Mouse (Mus musculus): Measurements from ENCODE around the gene Gak.

Gene Gak

GRCm38 (mm10) chr5:108599923-108600322 is 29.6 kb downstream of the Gak start:
- no peak for DNase-seq (ENCODE audit: low spot score)

- peak; percentile 66 for DNase-seq (ENCODE audit: low spot score)
Measured at GRCm38 (mm10) chr5:108581361-108581891, 48.1 kb downstream of the Gak start.

- DNase-seq (ENCODE audit: low spot score): no peak
Measured at GRCm38 (mm10) chr5:108573054-108573453, 56.5 kb downstream of the Gak start.

GRCm38 (mm10) chr5:108570991-108571390 is 58.6 kb downstream of the Gak start:
- no peak for DNase-seq (ENCODE audit: low spot score)

- DNase-seq (ENCODE audit: low spot score): no peak
Measured at GRCm38 (mm10) chr5:108567104-108567503, 62.5 kb downstream of the Gak start.

- DNase-seq (ENCODE audit: low spot score): no peak
Measured at GRCm38 (mm10) chr5:108566523-108566922, 63.0 kb downstream of the Gak start.

GRCm38 (mm10) chr5:108565381-108565780 is 64.2 kb downstream of the Gak start:
- no peak for DNase-seq (ENCODE audit: low spot score)

GRCm38 (mm10) chr5:108564346-108564745 is 65.2 kb downstream of the Gak start:
- no peak for DNase-seq (ENCODE audit: low spot score)

- no peak for DNase-seq (ENCODE audit: low spot score)
Measured at GRCm38 (mm10) chr5:108562483-108562882, 67.1 kb downstream of the Gak start.

- DNase-seq (ENCODE audit: low spot score): no peak
Measured at GRCm38 (mm10) chr5:108556986-108557385, 72.6 kb downstream of the Gak start.

- DNase-seq (ENCODE audit: low spot score): no peak
Measured at GRCm38 (mm10) chr5:108554041-108554440, 75.5 kb downstream of the Gak start.

- no peak for DNase-seq (ENCODE audit: low spot score)
Measured at GRCm38 (mm10) chr5:108550207-108550594, 79.4 kb downstream of the Gak start.

GRCm38 (mm10) chr5:108549489-108550206 is 79.9 kb downstream of the Gak start, which contains the start of gene Cplx1:
Gene Cplx1, minus strand, starts transcription at chr5:108550024.
- peak; percentile 65 for DNase-seq (ENCODE audit: low spot score)

GRCm38 (mm10) chr5:108549137-108549488 is 80.4 kb downstream of the Gak start:
- DNase-seq (ENCODE audit: low spot score): no peak

- DNase-seq (ENCODE audit: low spot score): no peak
Measured at GRCm38 (mm10) chr5:108547636-108548035, 81.9 kb downstream of the Gak start.

GRCm38 (mm10) chr5:108543516-108544291 is 85.9 kb downstream of the Gak start:
- DNase-seq (ENCODE audit: low spot score): no peak

GRCm38 (mm10) chr5:108534188-108534587 is 95.4 kb downstream of the Gak start:
- DNase-seq (ENCODE audit: low spot score): no peak

GRCm38 (mm10) chr5:108522597-108522996 is 107.0 kb downstream of the Gak start:
- peak; percentile 32 for DNase-seq (ENCODE audit: low spot score)

- no peak for DNase-seq (ENCODE audit: low spot score)
Measured at GRCm38 (mm10) chr5:108521896-108522295, 107.7 kb downstream of the Gak start.

- DNase-seq (ENCODE audit: low spot score): no peak
Measured at GRCm38 (mm10) chr5:108521016-108521415, 108.5 kb downstream of the Gak start.

GRCm38 (mm10) chr5:108520153-108520552 is 109.4 kb downstream of the Gak start:
- DNase-seq (ENCODE audit: low spot score): no peak
